Mouse (Mus musculus): ENCODE results near the gene Eif3j1.

GRCm38 (mm10) chr2:122043926-122044325 is 15.6 kb downstream of the Eif3j1 start:
- TF ChIP-seq GATA1 (IDR thresholded peaks at IDR 0.05; ENCODE audit: borderline replicate concordance, low read length) (no peak), FLI1 (IDR thresholded peaks at IDR 0.05; ENCODE audit: low read length) (no peak)

All from megakaryocyte, embryonic 14.5 days (primary cell).